Mouse (Mus musculus) urinary bladder, postnatal 4 days (tissue): Measurements from ENCODE around the gene Ddx52.

ENCODE experiments used
- DNase-seq, 2 experiments: peaks; one replicate each; pipeline ENCODE4 v3.0.0; 2021 to 2022; ENCODE audit warnings: low spot score in 2 of 2

Ddx52 gene

DNA sequence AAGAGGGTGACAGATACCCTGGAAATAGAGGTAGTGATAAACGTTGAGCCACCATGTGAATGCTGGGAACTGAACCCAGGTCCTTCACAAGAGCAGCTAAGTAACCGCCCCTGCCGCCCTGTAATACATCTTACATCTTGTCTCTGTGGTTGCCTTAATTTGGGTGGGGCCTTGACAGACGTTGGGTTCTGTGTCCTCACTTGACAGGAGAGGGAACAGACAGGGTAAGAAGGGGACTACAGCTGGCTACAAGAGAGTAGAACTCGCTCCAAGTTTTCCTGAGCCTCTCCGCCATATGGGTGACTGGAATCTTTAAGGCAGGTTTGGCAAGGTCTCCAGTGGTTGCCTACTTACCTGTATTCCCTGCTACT, 26.3 kb downstream of the Ddx52 start:
- DNase-seq, result no peak

DNA sequence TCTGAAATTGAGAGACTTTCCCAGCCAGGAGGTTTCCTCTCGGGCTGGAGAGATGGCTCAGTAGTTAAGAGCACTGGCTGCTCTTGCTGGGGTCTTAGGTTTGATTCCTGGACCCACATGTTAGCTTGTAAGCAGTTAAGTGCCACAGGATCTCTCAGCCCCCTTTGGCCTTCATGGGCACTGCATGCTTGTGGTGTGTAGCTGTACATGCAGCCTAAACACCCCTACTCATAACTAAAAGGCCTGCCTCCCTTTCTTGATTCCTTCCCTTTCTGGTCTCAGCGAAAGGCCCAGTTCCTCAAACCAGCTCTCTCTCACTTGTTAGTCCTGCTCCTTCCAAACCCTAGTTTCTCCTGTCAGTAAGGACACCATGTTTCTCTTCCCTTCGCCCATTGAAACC, 27.2 kb downstream of the Ddx52 start:
- no peak for DNase-seq

DNA sequence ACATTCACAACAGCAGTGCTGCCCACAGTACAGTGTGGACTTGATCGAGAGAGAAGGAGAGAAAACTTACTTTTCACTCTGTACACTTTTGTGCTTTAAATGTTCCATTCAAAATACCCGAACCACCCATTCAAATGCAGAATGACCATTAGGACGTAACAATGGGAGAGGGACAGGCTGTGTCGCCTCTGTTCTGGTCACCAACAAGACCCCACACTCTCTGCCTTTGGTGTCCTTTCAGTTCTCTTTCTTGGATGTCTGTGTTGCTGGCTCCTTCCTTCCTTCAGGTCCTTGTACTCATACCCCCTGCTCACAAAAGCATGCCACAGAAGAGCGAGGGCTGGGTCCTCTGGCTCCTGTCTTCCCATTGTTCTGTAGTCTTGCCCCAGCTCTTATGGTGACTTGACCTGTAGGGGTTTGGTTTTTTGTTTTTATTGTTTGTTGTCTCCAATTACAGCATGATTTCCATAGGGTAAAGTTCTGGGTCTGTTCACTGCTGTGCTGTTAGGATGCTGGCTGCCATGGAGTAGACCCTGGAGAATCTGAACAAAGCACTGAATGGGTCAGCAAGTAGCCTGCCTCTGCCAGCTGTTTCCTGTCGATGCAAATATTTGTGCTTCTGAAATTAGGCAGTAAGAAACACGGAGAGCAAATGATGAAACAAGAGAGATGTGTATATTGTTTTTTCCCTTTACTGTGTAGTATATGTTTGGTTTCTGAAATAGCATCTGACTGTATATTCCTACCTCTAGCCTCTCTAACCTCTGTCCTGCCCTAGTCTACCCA, 32.9 kb downstream of the Ddx52 start:
- DNase-seq, result no peak

DNA sequence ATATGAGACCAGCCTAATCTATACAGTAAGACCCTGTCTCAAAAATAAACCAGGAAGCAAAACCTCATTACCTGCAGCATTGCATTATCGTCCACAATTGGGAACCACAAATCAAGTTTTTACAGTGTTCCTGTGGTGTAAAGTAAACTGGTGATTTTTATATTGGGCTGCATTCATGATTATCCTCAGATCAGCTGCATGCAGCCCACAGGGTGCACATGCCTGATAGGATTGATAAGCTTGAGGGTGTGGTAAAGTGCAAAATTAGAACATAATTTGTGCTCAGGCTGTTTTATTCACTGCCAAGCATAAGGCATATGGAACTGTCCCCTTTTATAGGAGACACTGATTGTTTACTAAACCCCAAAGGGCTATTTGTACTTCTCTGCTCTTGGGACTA, 33.6 kb downstream of the Ddx52 start:
- no peak for DNase-seq

DNA sequence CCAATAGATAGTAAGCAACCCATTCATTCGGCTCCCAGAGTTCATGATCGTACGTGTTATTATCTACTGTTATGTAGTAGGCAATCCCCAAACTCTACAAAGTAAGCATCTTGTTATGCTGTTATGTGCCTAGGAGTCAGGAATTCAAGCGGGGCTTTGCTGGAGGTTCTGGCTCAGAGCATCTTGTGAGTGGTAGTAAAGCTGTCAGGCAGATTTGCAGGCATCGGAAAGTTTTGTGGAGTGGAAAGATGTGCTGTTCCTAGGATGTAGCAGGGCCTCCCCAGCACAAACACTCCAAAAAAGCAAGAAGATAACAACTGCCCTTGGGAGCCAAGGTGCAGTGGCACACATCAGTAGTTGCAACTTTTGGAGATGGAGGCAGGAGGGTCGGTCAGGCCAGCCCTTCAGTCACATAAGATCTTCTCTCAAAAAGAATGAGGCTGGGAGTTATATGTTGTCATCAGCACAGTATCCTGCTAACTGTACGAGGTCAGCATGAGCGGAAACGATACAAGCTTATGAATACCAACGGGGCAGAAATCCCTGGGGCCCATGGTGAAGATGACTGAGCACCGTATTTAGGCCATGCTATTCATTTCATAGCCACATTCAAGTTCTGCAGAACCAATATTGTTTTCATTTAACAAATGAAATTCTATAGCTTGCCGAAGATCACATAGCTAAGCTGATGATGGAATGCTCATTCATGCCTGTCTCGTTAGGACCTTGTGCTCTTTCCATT, 34.5 kb downstream of the Ddx52 start:
- DNase-seq, result no peak

DNA sequence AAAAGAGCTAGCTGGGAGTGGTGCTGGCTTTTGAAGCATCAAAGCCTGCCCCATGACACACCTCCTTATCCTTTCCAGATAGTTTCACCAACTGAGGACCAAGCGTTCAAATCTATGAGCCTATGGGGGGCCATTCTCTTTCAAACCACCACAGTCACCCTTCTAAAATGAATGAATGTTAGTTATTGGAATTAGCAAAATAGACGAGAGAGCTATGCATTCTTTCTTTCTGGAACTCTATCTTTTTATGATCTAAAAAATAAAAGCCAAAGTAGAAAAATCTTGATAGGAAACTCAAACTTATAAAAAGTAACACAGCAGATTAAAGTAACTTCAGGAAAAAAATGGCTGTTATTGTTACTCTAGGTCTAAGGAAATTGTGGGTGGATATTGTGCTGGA, 35.9 kb downstream of the Ddx52 start:
- DNase-seq, result no peak

DNA sequence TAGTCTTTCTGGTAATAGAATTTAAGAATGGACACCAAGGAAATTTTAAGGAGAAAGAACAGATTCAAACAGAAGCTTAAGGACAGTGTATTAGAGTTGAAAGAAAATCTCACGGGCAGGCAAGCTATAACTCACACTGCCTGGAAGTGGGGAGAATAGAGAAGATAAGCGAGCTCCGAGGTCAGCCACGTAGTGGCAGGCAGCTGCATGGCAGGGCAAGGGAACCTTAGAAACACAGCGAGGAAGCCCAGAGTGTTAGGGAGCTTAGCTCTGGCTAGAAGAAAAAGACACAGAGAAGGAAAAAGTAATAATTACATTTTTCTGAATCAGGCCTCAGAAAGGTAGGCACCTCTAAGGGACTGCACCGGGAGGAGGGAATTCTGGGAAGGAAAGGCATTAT, 38.1 kb downstream of the Ddx52 start:
- DNase-seq, result no peak

DNA sequence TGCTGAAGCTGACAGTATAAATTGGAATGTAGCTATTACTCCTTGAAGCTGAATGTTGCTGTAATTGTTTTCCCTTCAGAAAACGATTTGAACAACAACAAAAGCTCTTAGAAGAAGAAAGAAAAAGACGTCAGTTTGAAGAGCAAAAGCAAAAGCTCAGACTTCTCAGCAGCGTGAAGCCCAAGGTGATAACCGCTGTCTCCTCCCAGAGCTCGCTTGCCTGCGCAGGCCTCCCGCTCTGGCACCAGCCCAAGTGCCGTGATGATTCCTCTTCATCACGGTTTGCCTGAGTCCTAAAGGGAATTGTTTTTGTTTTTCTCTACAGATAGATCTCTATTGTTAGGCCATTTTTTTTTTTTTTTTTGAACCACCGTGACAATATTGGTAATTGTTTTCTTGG, 39.5 kb downstream of the Ddx52 start:
- DNase-seq, result no peak

DNA sequence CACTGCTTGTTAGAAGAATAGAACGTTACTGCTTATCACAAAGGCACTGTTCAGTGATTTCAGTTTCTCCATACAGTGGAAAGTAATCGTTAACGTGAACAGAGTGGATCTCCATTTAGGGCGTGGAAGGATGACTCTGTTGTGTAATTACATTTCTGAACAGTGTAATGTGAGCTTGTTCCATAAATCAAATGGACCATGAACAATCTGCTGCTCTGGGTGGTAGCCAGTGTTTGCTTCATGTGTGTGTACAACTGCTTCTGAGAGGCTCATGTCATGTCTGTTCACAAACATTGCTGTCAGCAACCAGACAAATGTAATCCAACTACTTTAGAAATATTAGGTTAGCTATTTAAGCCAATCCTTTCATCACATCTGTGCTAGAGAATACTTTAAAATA, 49.8 kb downstream of the Ddx52 start:
- no peak for DNase-seq

DNA sequence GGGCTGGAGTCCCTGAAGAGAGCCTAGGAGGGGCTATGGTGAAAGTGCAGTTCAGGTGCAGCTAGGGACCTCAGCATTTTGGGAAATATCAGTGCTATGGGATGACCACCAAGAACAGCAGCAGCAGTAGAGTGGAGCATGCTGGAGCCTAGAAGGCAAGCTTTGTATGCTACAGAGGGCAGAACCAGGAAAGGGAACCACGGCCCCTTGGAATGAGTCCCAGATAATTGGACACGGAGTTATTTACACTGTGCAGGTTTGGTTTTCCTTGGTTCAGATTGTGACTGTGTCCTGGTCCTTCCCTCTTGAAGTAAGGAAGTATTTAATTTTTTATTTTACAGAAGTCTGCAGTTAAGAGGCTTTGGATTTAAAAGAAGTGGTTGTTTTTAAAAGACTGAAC, 51.6 kb downstream of the Ddx52 start:
- no peak for DNase-seq

DNA sequence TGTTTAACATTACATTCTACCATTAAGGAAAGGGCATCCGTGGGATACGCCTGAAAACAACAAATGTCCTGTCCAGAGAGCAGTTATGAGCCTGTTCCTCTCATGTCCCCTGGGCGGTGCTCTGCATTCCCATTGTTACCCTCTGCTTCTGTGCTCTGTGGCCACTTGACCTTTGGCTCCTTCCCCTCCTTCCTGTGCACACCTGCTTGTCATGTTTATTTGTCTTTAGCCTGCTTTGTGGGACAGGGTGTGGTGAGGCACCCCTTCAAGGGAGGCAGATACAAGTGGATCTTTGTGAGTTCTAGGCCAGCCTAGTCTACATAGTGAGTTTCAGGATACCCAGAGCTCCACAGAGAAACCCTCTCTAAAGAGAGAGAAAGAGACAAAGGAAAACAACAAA, 52.6 kb downstream of the Ddx52 start:
- no peak for DNase-seq

DNA sequence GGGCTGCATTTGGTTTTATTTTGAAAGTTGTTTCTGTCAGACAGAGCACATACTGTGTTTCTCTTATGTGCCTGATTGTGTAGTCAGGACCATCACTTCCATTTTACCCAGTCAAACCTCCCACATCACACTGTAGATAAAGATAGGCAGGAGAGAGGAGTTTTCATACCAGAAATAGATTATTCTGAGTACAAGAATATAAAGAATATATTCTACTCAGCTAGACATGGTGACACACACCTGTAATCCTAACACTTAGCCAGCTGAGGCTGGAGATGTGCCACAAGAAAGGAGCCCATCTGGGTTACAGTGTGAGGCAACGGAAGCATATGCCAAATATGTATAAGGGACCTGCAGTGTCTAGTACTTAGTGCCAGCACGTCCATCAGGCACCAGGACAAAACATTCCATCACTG, 53.7 kb downstream of the Ddx52 start:
- no peak for DNase-seq

DNA sequence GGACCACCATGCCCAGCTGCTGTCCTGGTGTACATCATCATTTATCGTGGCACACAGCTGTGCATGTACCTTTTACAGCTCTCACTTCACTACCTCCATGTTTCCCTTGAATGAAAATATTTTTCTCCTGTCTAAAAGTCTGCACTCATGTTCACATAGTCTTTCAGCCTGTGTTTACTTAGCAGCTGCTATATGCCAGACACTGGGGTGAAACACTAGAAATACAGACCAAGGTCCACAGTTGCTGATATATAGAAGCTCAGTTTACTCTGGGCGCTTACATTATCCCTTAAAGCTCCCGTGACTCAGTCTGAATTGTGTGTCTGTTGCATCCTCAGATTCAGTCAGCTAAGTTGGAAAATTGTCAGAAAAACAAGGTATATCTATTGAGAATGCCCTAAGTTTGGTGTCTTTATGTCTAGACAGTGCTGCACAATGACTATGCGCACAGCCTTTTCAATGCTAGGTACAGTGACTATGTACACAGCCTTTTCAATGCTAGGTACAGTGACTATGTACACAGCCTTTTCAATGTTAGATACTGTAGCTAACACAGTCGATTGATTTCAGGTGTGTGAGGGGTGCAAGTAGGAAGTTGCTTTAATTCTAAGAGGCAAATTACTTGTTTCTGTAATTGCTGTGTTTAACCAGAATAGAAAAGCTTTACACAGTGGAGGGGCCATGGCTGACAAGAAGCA, 55.5 kb downstream of the Ddx52 start:
- no peak for DNase-seq

DNA sequence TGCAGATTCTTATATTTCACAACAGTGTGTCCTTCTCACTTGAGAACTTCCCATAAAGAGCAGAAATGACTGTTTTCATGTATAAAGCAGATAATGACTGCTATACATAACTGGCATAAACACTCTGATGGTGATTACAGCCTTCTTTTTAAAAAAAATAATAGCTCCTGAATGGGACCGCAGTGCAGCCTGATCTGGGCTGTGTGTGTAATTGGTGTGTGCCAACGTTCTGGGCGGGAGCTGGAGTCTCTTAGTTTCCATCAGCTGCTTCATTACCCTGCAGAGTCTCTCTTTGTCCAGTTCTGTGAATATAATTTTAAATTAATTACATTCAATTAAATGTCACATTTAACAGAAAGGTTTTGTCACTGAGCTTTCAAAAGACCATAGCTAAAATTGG, 57.1 kb downstream of the Ddx52 start:
- no peak for DNase-seq

DNA sequence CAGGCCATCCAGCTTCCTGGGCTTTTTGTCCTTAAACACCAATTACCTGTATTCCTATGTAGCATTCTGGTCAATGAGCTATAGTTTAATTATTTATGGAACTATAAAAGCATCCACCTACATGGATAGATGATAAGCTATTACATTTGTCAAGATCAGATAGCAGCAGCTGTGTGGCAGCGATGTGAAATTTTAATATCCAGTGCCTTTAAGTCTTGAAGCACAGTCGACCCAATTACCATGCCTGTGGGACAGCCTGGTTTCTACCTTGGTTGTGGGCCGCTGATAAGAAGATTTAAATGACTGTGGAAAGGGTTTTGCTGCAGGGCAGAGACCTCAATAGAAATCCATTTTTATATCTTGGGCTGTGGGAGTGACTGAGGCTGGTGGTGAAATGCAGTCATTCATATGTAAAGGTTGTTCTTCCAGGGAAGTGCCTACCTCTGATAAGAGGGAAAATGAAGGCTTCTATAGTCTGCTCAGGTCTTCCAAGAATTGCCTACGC, 57.6 kb downstream of the Ddx52 start:
- no peak for DNase-seq

DNA sequence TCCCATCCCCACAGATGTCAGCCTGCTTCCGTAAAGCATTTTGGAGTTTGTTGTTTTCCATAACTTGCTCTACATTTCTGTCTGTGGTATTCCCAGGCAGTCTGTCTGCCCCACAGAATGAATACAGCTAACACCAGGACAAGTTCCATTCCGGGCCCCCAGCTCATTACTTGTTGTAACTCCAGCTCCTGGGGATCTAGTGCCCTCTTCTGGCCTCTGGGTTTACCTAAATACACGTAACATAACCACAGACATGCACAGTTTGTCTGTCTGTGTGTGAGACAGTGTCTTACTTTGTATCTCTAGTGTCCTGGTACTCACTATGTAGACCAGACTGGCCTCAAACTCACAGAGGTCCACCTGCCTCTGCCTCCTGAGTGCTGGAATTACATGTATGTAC, 59.4 kb downstream of the Ddx52 start:
- no peak for DNase-seq

DNA sequence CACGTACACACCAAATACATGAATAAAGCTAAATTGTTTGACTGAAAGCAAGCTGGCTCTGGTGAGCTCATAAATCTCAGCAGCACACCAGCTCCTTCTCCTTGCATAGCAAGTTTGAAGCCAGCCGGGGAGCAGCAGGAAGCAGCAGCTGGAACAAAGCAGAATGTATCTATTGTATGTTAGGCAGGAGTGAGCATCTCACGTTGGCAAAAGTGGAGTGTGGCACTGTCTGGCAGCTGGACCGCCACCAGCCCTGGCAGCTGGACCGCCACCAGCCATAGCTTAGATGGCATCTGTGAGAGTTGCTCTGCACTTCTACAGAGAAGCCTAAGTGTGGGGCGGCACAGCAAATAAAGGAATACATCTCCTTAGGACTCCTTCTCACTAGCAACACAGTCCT, 62.1 kb downstream of the Ddx52 start:
- DNase-seq, result no peak

DNA sequence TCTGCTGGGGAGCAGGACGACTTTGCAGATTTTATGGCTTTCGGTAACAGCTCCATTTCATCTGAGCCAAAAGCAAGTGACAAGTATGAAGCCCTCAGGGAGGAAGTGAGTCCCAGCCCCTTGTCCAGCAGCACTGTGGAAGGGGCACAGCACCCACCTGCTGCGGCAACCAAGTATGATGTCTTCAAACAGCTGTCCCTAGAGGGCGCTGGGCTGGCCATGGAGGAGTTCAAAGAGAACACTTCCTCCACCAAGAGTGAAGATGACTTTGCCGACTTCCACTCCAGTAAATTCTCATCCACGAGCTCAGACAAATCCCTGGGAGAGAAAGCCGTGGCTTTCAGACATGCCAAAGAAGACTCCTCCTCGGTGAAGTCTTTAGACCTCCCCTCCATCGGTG, 67.1 kb downstream of the Ddx52 start:
- DNase-seq, result no peak

DNA sequence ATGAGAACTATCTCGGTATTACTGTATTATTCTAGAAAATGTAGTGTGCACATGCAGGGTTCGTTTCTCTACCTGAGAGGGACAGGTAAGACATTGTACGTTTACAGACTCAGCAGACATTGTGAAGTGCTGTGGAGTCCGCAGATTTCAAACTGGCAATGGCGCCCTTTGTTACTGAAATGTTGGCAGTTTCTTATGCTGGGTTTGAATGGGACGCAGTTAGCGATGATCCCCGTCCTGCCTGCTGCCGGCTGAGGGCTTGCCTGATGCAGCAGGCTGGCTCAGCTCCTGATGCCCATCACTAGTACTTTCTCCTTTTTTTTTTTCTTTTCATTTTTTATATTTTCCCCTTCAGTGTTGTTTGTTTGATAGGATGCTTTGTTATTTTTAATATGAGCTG, 68.5 kb downstream of the Ddx52 start:
- no peak for DNase-seq

DNA sequence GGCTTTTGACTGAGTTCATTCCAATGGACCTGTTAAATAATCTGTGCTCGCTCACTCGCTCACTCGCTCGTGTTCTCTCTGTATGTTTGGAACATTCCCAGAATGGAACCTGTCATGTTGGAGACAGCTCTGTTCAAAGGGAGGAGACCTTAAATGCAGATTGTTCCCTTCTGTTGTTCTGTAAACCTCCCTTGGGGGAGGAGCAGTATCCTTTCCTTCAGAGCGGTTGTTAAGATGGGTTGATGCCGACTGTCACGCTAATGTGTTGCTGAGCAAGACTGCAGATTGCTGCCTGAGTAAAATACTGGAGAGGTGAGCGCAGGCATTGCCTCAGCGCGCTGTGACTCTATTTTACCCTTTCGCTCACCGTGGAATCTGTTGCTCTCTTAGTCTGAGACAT, 69.2 kb downstream of the Ddx52 start:
- no peak for DNase-seq

DNA sequence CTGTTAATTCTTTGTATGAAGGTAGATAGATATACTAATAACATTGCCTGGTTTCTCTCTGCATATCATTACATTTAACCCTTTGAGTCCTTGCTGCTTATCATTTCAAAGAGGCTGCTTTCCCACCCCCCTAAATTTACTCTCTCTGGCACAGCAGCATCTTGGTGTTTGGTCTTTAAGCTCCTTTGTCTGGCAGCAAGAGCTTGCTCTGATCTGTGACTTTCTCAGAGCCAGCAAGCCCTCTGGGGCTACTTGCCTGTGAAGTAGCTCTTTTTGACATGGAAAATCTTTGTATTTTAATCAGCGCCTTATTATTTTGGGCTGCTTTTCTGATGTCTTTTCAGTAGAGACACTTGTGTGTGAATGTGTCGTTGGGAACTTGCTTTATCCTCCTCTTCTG, 69.7 kb downstream of the Ddx52 start:
- DNase-seq, result no peak
